Mouse (Mus musculus): ENCODE results near the gene Pde4d.

GRCm38 (mm10) chr13:109662099-109662498, 1212.4 kb downstream of the Pde4d start:
- TF ChIP-seq CTCF (IDR thresholded peaks at IDR 0.05; ENCODE audit: control insufficient read depth, insufficient read depth, insufficient read length) (no peak), CEBPB (IDR thresholded peaks at IDR 0.05; ENCODE audit: low read depth) (no peak), USF1 (IDR thresholded peaks at IDR 0.05; ENCODE audit: low read depth) (no peak), MAX (IDR thresholded peaks at IDR 0.05) (no peak), MYOG (IDR thresholded peaks at IDR 0.05; ENCODE audit: control insufficient read depth, extremely low read depth, insufficient read length) (no peak), MYOD1 (IDR thresholded peaks at IDR 0.05; ENCODE audit: control insufficient read depth, insufficient read length, low read depth) (no peak)
